Mouse (Mus musculus) retina, postnatal 1 day (tissue): ENCODE measurements at regions not wholly inside any gene's neighbourhood (a gene's known extent, or its start where the extent isn't known, plus 50 kb on each side); places are given as distances from the start of the nearest gene placed in this dataset.

Experiments
- DNase-seq: peaks from one replicate; pipeline ENCODE4 v3.0.0-alpha.2; 2012

DNA sequence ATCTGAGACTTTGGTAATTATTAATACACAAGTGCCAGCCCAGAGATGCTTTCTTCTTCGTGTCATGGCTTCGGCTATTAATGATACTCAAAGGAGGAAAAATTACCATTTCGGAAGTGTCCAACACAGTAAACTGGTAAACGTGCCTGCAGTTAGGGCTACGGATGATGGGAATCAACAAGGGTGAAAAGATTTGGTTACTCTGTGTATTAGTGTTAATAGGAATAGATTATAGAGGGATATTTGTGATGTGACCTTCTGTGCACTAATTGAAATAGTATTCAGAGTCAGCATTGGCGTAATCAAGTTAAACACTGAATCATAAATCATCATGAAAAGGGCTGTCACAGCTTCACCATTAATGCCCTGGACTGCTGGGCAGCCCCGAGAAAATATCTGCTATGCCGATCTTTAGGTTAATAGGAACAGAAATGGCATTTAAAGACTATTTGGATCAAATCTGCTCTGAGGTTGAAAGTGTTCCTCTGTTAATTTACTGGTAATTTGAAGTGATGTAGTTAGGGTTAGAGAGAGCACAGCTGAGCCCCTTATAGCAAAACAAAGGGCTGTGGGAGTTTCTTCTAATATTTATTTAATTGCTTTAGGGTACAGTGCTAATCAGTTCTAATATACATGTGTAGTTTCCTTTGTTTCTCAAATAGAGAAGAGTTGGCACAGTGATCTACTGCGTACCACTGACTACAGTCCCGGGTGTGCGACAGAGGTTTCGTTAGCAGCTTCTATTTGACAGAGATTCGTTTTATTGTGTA is 160.7 kb downstream of the Rpl36a-ps1 start:
- DNase-seq: peak; percentile 41

DNA sequence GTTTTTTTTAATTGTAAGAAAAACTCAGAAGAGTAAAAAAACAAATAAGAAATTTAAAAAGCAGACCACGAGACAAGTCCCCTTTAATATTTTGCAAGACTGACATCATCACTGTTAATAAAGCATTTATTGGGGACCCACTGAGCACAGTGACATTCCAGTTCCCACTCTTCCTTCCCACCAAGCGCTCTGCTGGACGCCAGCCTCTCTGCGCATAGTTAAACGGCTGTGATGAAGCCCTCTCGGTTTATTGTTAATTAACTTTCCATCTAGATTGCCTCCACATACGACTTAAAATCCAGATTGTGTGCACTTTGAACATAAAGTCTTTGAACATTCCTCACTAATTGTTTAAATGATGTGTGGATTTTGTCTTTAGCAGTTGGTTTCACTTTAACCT is 161.7 kb downstream of the Rpl36a-ps1 start:
- DNase-seq: peak; percentile 55

DNA sequence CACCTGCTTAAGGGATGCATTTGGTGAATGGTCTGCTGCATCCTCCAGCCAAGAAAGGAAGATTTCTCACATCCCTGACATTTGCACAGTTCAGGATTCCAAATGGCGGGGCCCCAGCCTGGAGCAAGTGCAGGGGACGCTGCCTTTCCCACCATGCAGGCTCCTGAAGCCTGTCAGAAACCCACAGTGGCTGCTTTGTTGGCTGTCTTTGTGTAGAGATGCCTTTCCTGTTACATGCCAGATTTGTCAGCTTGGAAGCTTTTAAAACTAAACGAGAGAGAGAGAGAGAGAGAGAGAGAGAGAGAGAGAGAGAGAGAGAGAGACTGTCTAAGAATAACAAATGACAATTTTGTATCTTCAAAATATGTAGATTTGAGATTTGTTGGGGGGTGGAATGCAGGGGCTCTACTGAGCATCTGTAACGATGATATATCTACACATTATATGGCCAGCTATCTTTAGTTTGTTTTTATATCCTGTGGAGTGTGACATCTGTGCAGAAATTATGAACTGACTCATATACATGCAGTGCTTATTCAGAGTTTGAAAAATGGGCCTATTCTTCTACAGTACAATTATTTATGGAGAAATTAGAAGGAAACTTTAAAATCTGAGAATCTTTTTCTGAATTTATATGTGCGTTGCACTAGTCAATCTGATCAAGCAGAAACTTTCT is 164.0 kb downstream of the Rpl36a-ps1 start:
- peak; percentile 51 for DNase-seq

DNA sequence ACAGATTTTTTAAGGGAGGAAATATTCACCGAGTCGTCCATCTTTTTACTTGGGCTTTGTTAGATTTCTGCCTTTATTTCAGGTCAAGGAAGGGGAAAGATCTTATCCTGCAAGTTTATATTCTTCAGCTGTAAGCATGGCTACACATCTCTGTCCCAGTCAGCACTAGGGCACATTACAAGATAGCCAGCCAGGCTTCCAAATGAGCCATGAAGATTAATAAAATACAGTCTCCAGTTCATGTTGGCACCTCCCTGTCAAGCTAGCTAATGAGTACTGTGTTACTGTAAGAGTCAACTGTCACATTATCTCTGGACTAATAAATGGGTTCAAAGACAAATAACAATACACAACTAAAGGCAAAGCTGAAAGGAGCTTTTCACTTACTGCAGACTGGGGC is 166.6 kb downstream of the Rpl36a-ps1 start:
- peak; percentile 40 for DNase-seq

DNA sequence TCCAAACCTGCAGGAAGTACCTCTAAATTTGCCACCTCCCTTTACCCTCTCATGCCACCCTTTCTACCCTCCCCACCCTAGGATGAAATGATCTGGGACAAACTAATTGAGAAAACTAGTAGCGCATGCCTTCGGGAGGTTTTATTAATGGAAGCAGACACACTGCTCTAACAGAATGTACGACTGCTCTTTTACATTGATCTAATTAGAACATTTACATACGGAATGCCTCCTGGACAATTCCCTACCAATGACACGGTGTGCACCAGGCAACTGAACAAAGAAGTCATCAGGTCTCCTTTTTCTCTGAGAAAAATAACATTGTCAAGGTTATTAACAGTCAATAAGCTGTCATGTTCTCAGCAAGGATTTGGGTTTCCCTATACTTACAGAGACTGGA is 180.5 kb downstream of the Rpl36a-ps1 start:
- no peak for DNase-seq

DNA sequence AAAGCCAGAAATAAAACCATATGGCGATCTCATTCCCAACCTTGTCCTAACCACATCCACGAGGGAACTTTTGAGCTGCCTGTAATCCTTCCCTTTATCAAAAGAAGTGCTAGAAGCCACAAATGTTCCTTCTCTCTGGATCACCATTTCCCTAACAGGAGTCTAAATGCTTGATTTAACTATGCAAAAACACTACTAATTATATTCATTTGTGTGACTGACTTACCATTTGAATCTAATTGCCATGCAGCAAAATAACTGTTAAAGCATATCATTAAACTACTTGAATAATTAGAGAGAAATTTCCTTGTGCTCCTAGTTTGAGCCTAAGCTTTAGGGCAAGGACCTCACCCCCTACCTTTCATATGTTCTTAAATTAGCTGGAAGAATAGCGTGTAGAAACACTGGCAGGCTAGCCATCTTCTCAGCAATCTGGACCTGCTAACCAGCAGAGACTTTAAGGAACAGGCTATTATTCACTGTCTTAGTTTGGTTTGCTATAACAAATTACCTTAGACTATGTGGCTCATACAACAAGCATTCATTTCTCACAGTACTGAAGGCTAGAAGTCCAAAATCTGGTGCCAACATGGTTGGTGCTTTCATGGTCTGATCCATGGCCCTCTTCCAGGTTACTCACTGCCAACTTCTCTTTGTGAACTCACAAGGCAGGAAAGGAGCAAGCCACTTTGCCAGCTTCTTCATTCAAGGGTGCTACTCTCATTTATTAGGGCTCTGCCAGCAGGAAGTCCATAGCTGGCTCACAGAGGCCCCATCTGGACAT is 183.7 kb downstream of the Rpl36a-ps1 start:
- no peak for DNase-seq

DNA sequence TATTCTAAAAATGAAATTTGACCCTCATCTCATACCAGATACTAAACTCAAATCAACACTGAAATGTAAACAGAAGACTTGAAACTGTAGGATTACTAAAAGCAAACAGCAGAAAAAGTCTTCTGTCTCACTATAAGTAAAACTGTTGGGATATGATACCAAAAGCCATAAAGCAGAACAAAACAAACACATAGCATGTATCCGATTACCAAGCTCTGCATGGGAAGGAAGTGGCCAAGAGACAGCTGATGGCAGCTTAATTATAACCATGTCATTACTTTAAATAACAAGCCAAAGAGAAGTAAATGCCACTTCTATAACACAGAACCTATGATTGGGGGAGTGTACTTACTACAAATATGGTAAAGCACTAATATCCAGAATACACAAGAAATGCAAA is 186.0 kb downstream of the Rpl36a-ps1 start:
- DNase-seq: no peak

DNA sequence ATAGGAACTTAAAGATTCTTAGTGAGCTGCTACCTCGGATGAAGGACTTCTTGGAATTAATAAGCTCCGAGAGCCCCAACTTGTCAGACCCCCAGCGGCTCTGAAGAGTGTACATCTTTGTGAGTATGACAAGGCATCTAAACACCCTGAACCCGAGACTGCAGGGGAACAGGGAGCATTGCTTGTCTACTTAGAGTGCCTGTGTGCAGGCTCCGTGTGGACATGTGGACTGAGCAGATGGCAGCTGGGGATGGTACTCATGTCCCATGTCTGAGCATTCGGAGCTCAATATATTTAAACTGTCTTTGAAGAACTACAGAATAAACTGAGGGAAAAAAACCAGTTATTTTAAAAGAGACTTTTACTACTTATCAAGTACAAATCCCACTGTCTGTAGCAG is 189.1 kb downstream of the Rpl36a-ps1 start:
- no peak for DNase-seq

DNA sequence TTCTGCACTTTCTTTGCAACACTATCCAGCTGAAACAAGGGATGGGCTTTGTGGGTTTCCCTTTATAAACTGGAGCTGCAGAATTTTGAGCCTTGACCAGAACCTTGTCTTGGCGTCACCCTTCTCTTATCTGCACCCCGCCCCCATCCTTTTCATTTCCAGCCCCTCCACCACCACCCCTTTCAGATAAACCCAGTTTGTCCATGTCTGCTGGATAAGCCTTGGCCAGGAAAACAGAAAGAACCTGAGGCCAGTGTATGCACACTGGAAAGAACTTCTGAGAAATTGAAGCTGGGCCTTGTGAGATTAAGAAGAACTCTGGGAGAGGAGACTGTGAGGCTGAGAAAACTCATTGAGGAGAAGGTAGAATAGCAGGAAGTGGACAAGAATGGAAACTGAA is 192.8 kb downstream of the Rpl36a-ps1 start:
- no peak for DNase-seq

DNA sequence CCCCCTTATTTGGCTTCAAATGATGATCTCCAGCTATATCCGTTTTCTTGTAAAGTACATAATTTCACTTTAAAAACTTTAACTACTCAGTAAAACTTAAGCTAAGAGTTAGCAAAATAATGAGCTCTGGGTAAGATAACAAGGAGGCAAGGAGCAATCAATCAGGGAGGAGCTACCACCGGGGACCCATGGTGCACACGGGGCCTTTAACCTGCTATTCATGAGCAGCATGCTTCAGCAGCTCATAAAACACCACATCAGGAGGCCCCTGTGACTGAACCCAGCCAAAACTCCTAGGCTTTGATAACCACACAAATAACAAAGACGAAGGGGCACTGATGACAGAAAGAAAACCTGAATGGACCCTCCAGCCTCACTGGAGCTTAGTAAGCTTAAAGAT is 202.1 kb downstream of the Rpl36a-ps1 start:
- DNase-seq: no peak

DNA sequence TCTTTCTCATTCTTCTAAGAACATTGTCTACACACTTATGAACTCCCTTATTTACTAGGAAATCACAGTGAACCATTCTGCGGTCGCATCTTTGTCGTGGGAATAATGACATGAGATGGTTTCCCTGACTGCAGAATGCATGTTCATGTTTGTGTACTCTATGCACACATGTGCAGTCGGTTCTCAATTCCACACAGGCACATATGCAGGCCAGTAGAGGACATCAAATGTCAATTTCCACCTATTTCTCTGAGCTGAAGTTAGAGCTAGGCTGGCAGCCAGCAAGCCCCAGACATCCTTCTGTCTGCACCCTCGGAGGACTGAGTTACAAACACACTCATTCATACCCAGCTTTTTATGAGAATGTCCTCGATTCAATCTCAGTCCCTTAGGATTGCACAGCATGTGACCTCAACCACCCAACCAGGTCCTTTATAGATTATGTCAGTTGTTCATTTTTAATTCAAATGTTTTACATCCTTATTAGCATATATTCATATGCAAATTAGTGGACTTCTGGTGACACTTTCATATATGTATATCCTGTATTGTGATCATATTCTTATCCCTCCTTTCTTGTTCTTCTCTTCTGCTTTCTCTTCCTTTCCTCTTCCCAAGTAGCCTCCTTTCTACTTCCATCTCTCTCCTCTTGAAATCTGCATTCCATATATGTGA is 202.7 kb downstream of the Rpl36a-ps1 start:
- no peak for DNase-seq

DNA sequence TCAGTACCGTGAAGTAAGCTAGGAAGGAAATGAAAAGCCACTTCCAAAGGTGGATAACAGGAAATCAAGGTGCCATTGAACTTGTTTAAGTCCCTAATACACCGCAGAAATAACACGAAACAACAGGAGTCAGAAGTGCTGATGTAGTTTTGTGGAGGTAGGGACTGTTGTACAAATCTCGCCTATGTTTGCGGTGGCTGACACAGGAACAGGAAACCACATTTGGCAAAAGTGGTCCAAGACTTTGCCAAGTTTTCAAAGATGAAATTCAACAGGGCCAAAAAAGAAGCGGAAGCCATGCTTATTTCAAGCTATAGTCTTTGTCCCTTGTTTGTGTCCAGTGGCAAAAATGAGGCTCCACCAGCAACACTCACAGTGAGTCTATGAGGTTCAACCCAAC is 204.3 kb downstream of the Rpl36a-ps1 start:
- no peak for DNase-seq

DNA sequence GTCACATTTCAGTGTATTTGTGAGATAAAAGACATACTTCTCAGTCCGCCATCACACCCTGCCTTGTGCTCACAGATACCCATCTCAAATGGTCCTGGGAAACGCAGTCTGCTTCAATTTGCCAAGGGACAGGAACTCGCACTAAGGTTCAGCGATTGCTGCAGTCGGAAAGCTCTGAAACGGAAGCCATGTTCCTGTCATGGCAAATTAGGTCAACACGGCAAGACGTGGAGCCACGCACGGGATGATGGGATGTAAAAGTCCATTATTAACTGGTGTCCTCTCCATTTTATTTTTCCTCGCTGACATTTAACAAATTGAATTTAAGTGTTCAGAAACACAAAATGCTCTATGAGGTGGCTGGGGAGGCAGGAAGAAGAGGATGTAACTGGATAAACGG is 212.4 kb downstream of the Rpl36a-ps1 start:
- peak; percentile 78 for DNase-seq

DNA sequence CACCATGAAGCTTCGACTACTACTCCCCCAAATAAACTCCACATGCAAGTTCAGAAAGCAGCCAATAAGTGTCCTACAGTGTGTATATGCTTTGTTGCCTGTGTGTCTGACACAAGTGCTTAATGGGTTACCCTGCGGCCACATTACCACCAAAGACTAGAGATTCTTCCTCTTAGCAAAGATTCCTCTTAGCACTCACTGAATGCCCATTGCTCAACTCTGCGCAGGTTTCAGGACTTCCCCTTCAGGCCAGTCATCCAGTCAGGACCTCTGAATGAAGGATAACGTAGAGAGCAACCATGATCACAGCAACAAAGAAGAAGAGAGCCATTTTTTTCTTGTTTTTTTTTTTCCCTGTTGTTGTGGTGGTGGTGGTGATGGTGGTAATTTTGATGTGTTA is 222.0 kb downstream of the Rpl36a-ps1 start:
- no peak for DNase-seq

DNA sequence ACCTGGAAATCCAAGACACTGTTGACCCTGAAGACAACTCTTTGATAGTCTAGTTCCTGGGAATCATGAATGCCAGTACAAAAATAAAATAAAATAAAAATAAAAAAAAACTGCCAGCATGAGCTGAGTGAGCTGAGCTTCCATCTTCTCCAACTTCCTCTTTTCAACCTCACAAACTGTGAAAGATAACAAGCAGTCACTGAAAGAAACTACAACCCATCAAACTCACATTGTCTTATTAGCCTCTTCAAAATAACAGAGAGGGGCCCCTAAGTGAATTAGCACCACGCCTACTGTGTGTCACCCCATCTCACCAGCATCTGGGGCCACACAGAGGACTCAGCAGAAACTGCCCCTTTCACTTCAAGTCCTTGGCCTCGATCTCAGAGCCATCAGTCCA is 225.3 kb downstream of the Rpl36a-ps1 start:
- no peak for DNase-seq

DNA sequence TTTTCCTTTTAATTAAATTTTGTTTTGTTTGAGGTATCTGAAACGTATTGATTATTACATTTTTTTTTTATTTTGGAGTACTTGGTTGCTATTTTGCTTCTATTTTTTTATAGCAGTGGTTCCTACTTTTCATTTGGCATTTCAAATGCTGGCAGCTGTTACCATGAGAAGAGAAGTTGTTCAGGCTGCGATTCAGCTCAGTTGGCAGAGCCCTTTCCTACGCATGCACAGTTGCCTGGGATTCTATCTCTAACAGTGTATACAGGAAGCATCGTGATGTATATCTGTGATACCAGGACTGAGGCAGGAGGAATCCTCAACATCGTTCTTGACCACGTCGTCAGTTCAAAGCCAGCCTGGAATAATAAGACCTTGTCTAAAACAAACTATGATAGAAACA is 226.6 kb downstream of the Rpl36a-ps1 start:
- no peak for DNase-seq

DNA sequence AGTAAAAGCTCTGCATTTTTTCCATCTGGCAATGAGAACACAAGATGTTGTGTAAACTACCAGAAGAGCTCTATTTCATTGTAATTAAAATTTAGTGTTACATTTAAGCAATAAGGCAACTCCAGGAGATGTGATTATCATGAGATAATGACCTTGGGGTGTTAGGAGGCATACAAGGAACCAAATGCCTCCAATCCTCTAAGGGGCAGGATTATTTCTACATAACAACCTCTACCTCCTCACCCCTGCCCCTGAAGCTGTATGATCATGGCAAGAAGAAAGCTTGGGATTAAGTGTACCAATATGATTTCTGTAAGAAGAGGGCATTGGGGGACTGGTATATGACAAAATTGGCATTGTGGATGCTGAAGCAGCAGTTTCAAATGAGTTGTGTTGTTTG is 228.8 kb downstream of the Rpl36a-ps1 start:
- DNase-seq: no peak

DNA sequence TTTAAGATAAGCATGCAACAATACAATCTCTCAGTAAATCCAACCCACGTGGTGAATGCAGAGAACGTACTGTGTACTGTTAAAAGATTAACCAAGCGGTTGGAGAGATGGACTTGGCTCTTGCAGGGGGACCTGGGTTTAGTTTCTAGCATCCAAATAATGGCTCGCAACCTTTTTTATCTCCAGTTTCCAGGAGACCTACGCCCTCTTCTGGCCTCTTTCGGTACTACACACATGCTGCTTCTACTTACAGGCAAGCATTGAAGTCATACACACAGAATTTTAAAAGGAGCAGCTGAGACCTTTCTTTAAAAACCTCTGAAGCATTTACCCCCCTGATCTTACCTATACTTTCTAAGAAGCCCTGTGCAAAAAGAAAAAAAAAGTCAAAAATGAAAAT is 243.4 kb downstream of the Rpl36a-ps1 start:
- no peak for DNase-seq

DNA sequence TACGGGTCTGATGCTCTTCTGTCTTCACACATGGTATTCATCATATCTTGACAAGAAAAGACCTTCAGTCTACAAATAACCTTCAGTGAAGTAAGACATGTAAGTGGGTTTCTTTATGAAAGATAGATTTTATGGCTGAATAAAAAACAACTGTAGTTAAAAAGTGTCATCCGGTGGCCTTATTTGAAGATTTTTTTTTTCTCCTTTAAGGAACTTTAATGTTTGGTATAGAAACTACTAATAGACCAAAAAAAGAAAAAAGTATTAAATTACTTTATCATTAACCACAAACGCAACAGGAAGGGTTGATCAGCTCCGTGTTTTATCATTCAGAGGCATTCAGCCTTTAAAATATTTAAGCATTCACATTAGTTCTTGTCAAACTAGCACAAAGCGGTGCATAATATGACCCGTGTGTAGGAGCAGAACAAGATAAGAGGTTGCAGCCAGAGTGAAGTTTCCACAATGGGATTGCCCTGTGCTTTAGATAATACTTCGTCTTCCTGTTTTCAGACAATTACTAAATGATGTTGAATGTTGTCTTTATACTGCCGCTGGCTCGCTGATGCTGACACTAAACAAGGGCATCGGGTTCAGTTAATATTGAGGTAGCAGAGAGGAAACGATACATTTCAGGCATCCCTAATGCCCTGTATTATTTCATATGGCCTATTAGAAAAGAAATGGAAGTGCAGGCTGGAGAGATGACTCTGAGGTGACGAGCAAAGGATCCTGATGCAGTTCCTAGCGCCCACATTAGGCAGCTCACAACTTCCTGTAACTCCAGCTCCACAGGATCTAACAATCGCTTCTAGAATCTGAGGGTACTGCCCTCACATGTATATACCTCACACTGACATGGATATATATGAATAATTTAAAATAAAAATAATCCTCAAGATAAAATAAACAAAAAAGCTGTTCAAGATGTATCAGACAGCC is 244.8 kb downstream of the Rpl36a-ps1 start:
- no peak for DNase-seq

DNA sequence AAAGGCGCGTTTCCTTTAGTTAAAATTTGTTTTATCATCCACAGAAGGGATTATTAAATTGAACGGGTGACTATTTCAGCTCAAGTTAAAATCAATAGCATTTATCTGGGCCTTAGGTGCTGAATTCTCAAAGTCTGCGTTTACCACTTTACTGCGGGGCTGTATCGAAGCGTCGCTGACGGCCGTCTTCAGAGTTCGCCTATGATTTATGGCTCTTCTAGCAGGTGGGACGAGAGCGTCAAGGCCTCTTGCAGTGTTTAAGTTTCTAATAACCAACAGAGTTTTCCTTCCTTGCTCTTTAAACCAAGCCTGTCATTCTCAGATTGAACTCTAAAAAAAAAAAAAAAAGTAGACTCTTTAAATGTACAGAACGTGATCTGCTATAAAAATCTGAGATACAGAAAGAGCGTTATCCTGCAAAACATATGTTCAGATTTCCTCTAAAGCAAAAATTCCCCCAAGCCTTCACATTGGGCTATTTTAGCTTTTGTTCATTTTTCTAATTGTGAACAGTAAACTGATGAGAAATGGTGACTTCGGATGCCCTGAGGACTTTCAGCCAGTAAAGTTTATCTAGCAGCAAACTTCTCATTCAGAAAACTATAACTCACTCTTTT is 246.9 kb downstream of the Rpl36a-ps1 start:
- DNase-seq: no peak

DNA sequence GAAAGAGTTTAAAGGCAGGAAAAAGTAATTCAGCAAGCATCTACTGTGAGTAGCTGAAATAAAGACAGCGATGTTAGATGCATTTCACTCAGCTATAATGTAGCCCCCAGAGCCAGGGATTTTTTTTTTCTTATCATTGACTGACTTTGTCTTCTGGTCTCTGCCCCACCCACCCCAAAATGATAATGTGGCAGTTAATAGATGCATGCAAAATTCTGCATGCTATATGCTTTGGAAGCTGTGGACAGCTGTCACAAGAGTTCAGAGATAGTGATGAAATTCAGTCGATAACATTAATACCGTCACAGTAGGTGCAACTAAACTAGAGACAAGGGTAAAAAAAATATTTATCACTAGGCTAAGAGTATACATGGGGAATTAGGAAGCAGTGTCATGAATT is 263.7 kb downstream of the Rpl36a-ps1 start:
- no peak for DNase-seq

DNA sequence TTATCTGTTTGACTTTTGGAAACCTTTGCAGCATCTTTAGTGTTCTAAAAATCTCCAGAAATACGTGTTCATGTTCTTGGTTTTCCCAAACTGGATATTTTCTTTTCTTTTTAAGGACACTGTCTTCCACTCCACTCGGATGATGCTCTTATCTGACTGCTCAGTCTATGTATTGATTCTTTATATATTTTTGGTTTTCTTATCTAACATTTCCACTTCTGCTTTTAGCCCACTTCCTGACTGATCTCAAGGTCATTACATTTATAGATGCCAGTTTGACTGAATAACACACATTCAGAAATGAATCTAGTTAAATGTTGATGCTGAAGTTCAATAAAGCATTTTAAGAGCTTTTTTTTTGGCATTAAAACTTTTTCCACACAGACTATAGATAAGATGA is 265.3 kb downstream of the Rpl36a-ps1 start:
- DNase-seq: no peak
